Mouse (Mus musculus) mouse embryonic stem cell (cell line): ENCODE results near the gene B4galt1.

Source experiments
- in situ Hi-C, 2 experiments: fragments of 300-500 bp; cut with MboI; formaldehyde crosslinking; loops; 1 replicate in 1 of 2; 3 replicates in 1 of 2; pipeline ENCODE4 v1.14.3; 2019 to 2020; ENCODE audit warnings: low sequenced_read_pairs in 2 of 2, low pct_unique_long_range_greater_than_20kb in 1 of 2, mixed read lengths in 1 of 2; ENCODE audit not compliant: unreplicated experiment in 1 of 2

B4galt1 gene

DNA sequence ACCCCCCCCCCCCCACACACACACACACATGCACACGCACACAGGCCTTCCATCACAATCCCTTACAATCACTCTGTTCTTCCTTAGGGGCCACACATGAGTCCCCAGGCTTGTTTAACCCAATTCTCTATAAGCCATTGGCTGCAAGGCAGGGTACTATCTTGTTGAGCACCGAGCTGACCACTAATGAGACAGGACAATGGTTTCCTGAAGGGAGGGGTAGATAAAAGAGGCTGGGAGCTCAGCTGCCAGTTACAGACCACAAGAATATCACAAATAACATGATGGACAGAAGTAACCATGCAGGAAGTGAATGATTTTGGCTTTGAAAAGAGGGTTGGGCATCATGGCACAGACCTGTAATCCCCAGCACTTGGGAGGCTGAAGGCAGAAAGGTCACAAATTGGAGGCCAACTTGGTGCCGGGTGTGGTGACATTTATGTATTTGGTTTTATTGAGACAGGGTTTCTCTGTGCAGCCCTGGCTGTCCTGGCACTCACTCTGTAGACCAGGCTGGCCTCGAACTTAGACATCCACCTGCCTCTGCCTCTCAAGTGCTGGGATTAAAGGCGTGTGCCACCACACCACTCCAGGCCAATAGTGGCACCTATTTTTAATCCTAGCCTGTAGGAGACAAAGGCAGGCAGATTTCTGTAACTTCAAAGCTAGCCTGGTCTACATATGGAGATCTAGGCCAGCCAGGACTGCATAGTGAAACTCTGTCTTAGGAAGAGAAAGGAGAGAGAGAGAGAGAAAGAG, 21.2 kb upstream of the B4galt1 start:
- in situ Hi-C loops = no loop called here

- in situ Hi-C loops = no loop called here
Measured at GRCm38 (mm10) chr4:40874151-40874600, 20.4 kb upstream of the B4galt1 start.

DNA sequence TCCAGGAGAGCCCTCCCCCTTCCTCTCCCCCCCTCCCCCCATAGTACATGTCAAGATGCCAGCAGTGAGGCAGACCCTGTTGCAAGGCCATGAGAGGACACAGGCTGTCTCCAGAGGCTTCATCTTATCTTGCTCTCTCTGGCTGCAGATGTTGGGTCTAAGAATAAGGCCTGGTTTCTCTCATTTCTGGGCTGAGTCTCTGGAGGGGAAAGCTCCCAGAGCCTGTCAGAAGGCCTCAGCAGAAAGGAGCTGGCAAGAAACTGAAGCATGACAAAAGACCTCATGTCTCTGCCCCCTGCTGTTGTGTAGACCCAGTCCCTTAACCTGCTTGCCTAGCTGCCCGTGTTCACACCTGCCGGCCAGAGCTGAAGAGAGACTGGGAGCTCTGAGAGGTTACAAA, 19.5 kb upstream of the B4galt1 start:
- in situ Hi-C loops = no loop called here

- in situ Hi-C loops = no loop called here
Measured at GRCm38 (mm10) chr4:40872129-40872528, 18.3 kb upstream of the B4galt1 start.

DNA sequence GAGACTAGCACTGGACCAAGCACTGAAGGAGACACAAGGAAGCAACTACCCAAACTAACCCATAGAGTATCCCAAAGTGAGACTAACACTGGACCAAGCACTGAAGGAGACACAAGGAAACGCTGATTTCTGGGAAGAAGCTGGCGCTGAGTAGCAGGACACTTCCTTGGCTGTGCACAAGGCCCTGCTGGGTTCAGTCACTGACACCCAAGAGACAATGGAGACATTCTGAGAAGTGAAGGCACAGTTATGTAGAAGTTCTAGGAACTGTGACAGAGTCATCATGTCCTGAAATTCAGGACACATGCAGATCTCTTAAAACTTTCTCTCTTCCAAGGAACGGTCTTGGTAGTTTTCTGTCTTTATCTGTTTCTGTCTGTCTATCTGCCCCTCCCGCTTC, 16.4 kb upstream of the B4galt1 start:
- in situ Hi-C loops = no loop called here

GRCm38 (mm10) chr4:40868554-40869232, 14.9 kb upstream of the B4galt1 start:
- in situ Hi-C loops = no loop called here

GRCm38 (mm10) chr4:40864361-40864760, 10.6 kb upstream of the B4galt1 start:
- in situ Hi-C loops = no loop called here

GRCm38 (mm10) chr4:40863340-40863739, 9.5 kb upstream of the B4galt1 start:
- in situ Hi-C loops = no loop called here

- in situ Hi-C loops = no loop called here
Measured at GRCm38 (mm10) chr4:40861131-40861530, 7.3 kb upstream of the B4galt1 start.

DNA sequence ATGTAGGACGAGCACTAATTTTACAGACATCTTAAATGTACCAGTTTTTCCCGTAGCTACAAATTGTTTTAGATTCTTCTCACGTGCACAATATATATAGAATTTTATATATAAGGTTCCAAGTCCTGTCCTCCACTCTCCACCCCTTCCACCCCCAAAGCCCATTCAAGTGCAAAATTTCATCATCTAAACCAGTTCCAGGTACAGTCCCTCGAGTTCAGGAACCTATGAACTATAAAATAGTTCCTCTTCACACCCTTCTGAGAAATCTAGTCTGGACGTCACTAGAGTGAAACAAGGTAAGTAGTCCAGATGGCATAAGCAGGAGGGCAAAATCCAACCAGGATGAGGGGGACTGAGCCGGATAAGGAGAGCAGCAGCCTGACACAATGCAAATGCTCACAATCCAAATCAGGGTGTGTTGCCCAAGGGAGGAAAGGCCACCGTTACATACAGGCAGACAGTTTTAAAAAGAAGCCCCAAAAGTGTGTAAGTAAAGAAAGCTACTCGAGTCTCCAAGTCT, 4.1 kb upstream of the B4galt1 start:
- in situ Hi-C loops = no loop called here

- in situ Hi-C loops = no loop called here
Measured at GRCm38 (mm10) chr4:40856571-40856970, 2.8 kb upstream of the B4galt1 start.

GRCm38 (mm10) chr4:40854387-40854933, 655 bp upstream of the B4galt1 start:
- in situ Hi-C loops = no loop called here

GRCm38 (mm10) chr4:40852861-40853564, 792 bp downstream of the B4galt1 start:
- in situ Hi-C loops = no loop called here

- in situ Hi-C loops = no loop called here
Measured at GRCm38 (mm10) chr4:40852249-40852781, 1.5 kb downstream of the B4galt1 start.

GRCm38 (mm10) chr4:40851763-40852248, 2.0 kb downstream of the B4galt1 start:
- in situ Hi-C loops = no loop called here

DNA sequence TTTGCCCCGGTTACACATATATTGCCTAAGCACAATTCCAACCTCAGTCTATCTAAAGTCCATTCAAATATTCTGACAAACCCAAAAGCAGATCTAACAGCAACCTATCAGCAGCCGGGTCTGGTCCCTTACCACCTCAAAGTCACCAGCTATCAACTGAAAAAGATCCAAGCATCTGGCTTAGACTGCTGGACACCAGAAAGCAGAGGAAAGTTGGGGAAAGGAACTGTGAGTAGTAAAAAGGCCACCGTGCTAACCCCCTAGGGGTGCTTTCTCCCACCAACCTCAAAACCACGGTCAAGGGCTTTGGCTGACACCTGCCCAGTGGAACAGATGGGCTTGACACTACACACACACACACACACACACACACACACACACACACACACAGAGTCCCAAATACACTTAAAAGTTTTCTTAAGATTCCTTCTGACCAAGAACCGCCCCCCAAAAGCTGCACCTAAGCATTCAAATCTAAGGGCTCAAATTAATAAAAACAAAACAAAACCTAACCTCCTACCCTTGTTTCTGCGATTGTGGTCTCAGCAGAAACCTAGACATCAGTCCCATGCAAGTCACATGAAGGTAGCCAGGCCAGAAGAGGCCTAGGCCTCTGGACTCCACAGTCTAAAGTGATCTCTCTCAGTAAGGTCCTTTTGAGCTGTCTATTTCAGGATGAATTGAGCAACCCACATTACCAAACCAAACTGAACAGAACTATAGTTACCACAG, 2.6 kb downstream of the B4galt1 start:
- in situ Hi-C loops = no loop called here

DNA sequence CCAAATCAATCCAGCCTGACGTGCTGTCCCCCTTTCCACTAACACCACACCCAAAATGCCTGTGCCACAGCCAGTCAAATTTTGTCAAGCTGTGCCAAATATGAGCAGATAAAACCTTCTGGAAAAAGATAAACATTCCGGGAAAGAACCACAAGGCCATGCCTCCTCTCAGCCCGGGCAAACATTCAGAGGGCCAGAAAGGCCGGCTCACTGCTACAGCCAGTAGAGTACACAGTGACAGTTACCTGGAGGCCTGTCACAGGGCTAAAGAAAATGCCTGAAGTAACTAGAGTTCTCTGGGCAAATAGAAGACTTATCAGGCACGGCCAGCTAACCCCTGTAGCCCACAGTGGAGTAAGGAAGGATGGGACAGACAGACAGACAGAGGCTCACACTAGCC, 3.2 kb downstream of the B4galt1 start:
- in situ Hi-C loops = no loop called here

DNA sequence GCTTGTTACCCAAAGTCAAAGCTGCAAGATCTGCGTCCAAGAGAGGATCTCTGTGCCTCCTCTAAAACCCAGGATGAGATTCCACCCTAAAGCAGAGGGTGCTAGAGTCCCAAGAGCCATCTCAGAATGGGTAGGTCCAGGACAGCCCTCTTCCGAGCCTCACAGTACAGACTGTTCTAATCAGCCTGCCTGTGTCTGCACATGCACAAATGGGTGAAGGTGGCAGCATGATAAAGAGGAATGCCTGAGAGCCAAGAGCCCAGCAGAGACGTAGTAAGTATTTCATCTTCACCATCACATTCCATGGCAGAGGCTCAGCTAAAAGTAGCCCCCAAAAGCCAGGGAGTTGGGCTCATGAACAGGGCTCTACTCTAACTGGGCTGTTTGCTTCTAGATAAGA, 4.3 kb downstream of the B4galt1 start:
- in situ Hi-C loops = no loop called here
